Mouse (Mus musculus) embryonic facial prominence, embryonic 15.5 days (tissue): ENCODE data around the gene Cdh1. TPM values are rescaled to one million over a fixed set of nuclear protein-coding genes. Genes with fewer than 3 reads are reported as not detected.

Experiments used
- ATAC-seq: fragments of 200-750 bp; cut with Nextera tagmentation; 2 replicates; pipeline ENCODE4 v1.8.0; 2017; ENCODE audit warnings: low read depth, moderate TSS enrichment; ENCODE audit not compliant: insufficient number of reproducible peaks, low FRiP score, low TSS enrichment
- H3K27ac ChIP-seq: fragments of 300-500 bp; sonication (generic); replicated peaks from 2 replicates; pipeline ENCODE4 v1.5.1; 2015; ENCODE audit warnings: mild to moderate bottlenecking, inconsistent platforms
- H3K27me3 ChIP-seq: fragments of 300-500 bp; sonication (generic); 2 replicates; pipeline ENCODE4 v1.6.1; 2015; ENCODE audit warnings: inconsistent platforms
- H3K36me3 ChIP-seq: fragments of 300-500 bp; sonication (generic); 2 replicates; pipeline ENCODE4 v1.6.1; 2015; ENCODE audit warnings: mild to moderate bottlenecking, inconsistent platforms
- H3K4me1 ChIP-seq: fragments of 300-500 bp; sonication (generic); 2 replicates; pipeline ENCODE4 v1.6.1; 2015; ENCODE audit warnings: inconsistent platforms
- H3K4me2 ChIP-seq: fragments of 300-500 bp; sonication (generic); replicated peaks from 2 replicates; pipeline ENCODE4 v1.6.1; 2015; ENCODE audit warnings: mild to moderate bottlenecking, inconsistent platforms
- H3K4me3 ChIP-seq: fragments of 300-500 bp; sonication (generic); replicated peaks from 2 replicates; pipeline ENCODE4 v1.5.1; 2015; ENCODE audit warnings: mild to moderate bottlenecking, inconsistent platforms
- H3K9ac ChIP-seq: fragments of 300-500 bp; sonication (generic); 2 replicates; pipeline ENCODE4 v1.6.1; 2015; ENCODE audit warnings: inconsistent platforms
- H3K9me3 ChIP-seq: fragments of 300-500 bp; sonication (generic); replicated peaks from 2 replicates; pipeline ENCODE4 v1.6.1; 2016; ENCODE audit warnings: inconsistent platforms
- WGBS: fragments of 180-500 bp; shearing (Covaris S2); methylation state at CpG from one replicate; pipeline ENCODE4 v1.1.7; 2015; 5-methylcytosine and 5-hydroxymethylcytosine counted together
- polyA plus RNA-seq: library from polyadenylated mRNA; unstranded; fragments of >200 nt; fragmentation: Nextera tagmentation; extraction: Ambion mirVana; gene quantifications from 2 replicates; pipeline ENCODE4 v1.2.1, GENCODE M21; 2015

The Cdh1 gene
- polyA plus RNA-seq, 1 experiment from 2014 or later, result 72.0 TPM

- Histone ChIP-seq H3K27ac (no peak overlapping the region), H3K27me3 (no peaks in the 10 kb centered on the region), H3K4me2 (no peak overlapping the region), H3K4me1 (peaks cover 12% of the 10 kb centered on the region), H3K4me3 (no peak overlapping the region), H3K9ac (no peak overlapping the region), H3K9me3 (no peaks in the 10 kb centered on the region), H3K36me3 (no peaks in the 10 kb centered on the region)
- WGBS, result 45% methylated on average over 9 of the region's 9 CpGs
- no peak for ATAC-seq
These were observed 23.1 kb downstream of the Cdh1 start for GRCm38 (mm10) chr8:106626096-106626865.

DNA sequence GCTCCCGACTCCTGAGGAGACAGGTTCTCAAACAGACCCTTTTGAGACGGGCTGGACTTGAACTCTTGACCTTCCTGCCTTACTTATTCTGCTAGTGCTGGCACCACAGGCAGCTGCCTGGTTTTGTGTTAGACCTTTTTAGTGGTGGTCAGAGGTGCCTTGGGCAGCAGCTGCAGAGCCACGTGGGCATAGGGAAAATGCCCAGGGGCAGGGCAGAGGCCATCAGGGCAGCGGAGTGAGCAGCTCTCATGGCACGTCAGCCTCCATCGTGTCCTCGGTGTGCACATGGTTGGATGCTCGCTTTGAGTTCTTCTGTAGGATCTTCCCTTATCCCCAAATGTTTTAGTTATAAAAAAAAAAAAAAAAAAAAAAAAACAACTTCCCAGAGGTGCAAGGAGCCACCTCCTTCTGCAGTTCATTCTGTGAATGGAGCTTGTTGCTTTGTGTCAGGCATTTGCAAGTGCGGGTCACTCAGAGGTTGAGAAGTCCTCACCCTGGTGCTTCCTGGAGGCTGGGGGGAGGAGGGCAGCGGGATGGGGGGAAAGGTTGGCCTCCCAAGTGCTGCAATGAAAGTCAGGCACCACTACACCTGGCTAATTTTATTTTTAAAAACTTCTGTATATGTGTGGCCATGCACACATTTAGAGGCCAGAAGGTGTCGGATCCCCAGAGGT lies 25.3 kb downstream of the Cdh1 start:
- no peak overlapping the region for H3K4me3 ChIP-seq
- 80% methylated on average over 11 of the region's 11 CpGs for WGBS
- H3K4me2 ChIP-seq, result no peak overlapping the region
- no peaks in the 10 kb centered on the region for H3K36me3 ChIP-seq
- ATAC-seq, result no peak
- peaks cover 13% of the 10 kb centered on the region for H3K4me1 ChIP-seq
- H3K27ac ChIP-seq, result no peak overlapping the region
- H3K9ac ChIP-seq, result no peak overlapping the region
- H3K27me3 ChIP-seq, result no peaks in the 10 kb centered on the region
- no peaks in the 10 kb centered on the region for H3K9me3 ChIP-seq

DNA sequence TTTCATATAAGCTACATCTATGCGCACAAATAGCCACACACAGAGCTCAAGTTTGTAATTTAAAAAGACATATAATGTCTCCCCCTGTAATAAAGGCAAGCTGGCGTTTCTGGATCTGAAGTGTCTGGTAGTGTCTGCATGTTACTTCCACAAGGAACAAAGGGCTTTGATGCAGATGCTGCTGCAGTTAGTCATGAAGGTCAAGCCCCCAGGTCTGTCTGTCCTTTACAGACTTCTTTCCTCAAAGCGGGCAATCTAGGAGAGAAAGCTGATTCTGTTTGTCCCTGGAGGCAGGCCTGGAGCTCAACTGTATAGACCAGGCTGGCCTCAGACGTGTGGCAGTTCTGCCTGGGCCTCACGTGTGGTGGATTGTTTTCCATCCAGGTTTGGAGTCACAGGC lies 26.3 kb downstream of the Cdh1 start:
- no peaks in the 10 kb centered on the region for H3K27me3 ChIP-seq
- H3K36me3 ChIP-seq, result no peaks in the 10 kb centered on the region
- H3K27ac ChIP-seq, result peak overlapping the region; percentile 61; the same call in 1 of the 2 replicates
- peaks cover 13% of the 10 kb centered on the region for H3K4me1 ChIP-seq
- no peak overlapping the region for H3K4me2 ChIP-seq
- H3K4me3 ChIP-seq, result no peak overlapping the region
- H3K9ac ChIP-seq, result no peak overlapping the region
- no peak for ATAC-seq
- H3K9me3 ChIP-seq, result no peaks in the 10 kb centered on the region
- WGBS, result 22% methylated on average over 5 of the region's 5 CpGs

GRCm38 (mm10) chr8:106631904-106632303 lies 28.8 kb downstream of the Cdh1 start:
- Histone ChIP-seq H3K9ac (no peak overlapping the region), H3K27me3 (no peaks in the 10 kb centered on the region), H3K4me3 (no peak overlapping the region), H3K4me1 (peaks cover 21% of the 10 kb centered on the region), H3K27ac (no peak overlapping the region), H3K36me3 (no peaks in the 10 kb centered on the region), H3K9me3 (no peaks in the 10 kb centered on the region), H3K4me2 (no peak overlapping the region)
- no peak for ATAC-seq
- 55% methylated on average over 5 of the region's 5 CpGs for WGBS

- no peaks in the 10 kb centered on the region for H3K36me3 ChIP-seq
- H3K4me3 ChIP-seq, result no peak overlapping the region
- no peak overlapping the region for H3K27ac ChIP-seq
- no peak overlapping the region for H3K4me2 ChIP-seq
- 20% methylated on average over 8 of the region's 8 CpGs for WGBS
- H3K9ac ChIP-seq, result no peak overlapping the region
- no peaks in the 10 kb centered on the region for H3K27me3 ChIP-seq
- no peak for ATAC-seq
- H3K9me3 ChIP-seq, result no peaks in the 10 kb centered on the region
- peaks cover 21% of the 10 kb centered on the region for H3K4me1 ChIP-seq
These were observed 29.5 kb downstream of the Cdh1 start for GRCm38 (mm10) chr8:106632650-106633049.

DNA sequence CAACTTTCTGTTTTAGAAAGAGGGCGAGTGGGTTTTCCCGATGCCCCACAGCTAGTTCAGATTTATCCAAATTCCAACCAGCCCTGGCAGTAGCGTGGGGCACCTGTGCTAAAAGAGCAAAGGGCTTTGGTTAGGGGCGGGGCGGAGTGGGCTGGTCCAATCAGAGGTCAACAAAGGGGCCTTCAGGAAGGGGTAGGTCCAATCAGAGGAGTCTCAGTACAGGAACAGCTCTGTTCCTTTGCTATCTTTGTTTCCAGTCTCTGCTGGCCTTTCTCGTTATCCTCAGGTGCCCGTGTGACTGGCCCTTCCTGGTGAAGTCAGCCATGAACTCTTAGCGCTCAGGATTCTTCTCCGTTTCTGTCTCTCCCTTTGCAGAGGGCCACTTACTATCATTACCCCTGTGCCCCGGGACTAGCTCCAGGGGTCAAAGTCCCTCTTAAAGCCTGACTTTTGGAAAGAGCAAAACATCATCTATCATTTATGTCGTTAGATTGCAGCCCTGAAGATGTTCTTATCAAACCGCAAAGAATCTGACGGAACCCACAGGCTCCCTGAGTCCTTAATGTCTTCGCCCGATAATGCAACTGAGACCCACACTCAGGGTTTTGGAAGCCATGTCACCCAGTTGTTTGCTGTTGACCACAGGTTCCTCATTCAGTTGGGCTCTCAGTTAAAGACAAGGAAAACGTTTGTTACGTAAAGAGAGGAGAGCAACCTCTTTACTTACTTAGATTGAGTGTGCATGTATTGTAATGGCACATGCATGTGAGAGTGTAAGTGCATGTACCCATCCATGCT lies 30.4 kb downstream of the Cdh1 start:
- H3K9ac ChIP-seq, result no peak overlapping the region
- H3K27ac ChIP-seq, result no peak overlapping the region
- no peaks in the 10 kb centered on the region for H3K27me3 ChIP-seq
- ATAC-seq, result no peak
- H3K36me3 ChIP-seq, result no peaks in the 10 kb centered on the region
- H3K4me3 ChIP-seq, result no peak overlapping the region
- no peaks in the 10 kb centered on the region for H3K9me3 ChIP-seq
- peaks cover 21% of the 10 kb centered on the region for H3K4me1 ChIP-seq
- 74% methylated on average over 17 of the region's 17 CpGs for WGBS
- no peak overlapping the region for H3K4me2 ChIP-seq

DNA sequence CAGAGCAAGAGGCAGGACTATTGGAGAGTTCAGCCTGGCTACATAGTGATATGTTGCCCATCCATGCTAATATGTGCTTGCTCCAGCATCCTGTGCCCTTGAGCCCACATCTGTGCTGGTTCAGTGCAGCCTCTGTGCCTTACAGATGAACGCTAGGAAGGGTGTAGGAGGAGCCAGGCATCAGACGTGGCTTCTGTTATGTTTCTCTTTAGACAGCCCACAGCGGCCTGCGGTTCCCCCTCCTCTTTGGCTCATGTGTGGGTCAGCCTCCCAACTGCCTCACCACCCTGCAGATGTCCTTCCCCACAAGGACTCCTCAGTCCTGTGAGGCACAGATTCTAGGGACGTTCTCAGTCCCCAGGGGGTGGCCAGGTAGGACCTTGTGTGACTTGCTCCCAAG lies 32.1 kb downstream of the Cdh1 start:
- no peak overlapping the region for H3K9ac ChIP-seq
- H3K4me3 ChIP-seq, result no peak overlapping the region
- H3K27me3 ChIP-seq, result no peaks in the 10 kb centered on the region
- 24% methylated on average over 5 of the region's 5 CpGs for WGBS
- H3K4me1 ChIP-seq, result peaks cover 14% of the 10 kb centered on the region; the same call in 1 of the 2 replicates
- ATAC-seq, result no peak
- no peak overlapping the region for H3K4me2 ChIP-seq
- no peaks in the 10 kb centered on the region for H3K9me3 ChIP-seq
- no peak overlapping the region for H3K27ac ChIP-seq
- no peaks in the 10 kb centered on the region for H3K36me3 ChIP-seq

GRCm38 (mm10) chr8:106637446-106637845 lies 34.3 kb downstream of the Cdh1 start:
- H3K9ac ChIP-seq, result no peak overlapping the region
- 79% methylated on average over 4 of the region's 4 CpGs for WGBS
- no peaks in the 10 kb centered on the region for H3K9me3 ChIP-seq
- no peaks in the 10 kb centered on the region for H3K27me3 ChIP-seq
- no peak overlapping the region for H3K4me3 ChIP-seq
- no peaks in the 10 kb centered on the region for H3K36me3 ChIP-seq
- ATAC-seq, result no peak
- no peak overlapping the region; the same call in 1 of the 2 replicates for H3K27ac ChIP-seq
- no peak overlapping the region for H3K4me2 ChIP-seq
- H3K4me1 ChIP-seq, result peaks cover 20% of the 10 kb centered on the region

DNA sequence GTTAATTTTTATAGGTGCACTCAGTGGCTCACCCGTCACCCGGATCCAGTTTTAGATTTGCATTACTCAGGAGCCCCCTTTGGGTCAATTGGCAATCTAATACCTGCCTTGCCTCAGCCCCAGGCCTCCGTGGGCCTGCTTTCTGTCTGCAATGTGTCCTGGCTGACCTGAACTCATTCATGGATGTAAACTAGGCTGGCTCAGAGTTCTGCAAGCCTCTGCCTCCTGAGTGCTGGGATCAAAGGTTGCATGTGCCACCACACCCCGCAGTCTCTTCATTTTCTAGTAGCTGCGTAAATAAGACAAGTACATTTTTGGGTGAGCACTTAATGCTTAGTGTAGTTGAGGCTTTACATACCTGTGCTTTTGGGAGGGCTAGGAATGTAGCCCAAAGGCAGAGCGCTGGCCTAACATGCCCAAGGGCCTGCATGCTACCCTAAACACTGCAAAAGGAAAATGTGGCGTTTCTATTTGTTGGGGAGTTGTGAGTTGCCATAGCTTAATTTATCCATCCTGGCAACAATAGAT lies 35.7 kb downstream of the Cdh1 start:
- ATAC-seq, result no peak
- Histone ChIP-seq H3K9me3 (no peaks in the 10 kb centered on the region), H3K4me2 (no peak overlapping the region), H3K4me1 (peaks cover 17% of the 10 kb centered on the region), H3K9ac (no peak overlapping the region), H3K36me3 (no peaks in the 10 kb centered on the region), H3K4me3 (no peak overlapping the region), H3K27me3 (no peaks in the 10 kb centered on the region), H3K27ac (0 out of 2 replicates have a peak overlapping the region, but pooled peaks have one; percentile 23)
- 75% methylated on average over 7 of the region's 7 CpGs for WGBS

DNA sequence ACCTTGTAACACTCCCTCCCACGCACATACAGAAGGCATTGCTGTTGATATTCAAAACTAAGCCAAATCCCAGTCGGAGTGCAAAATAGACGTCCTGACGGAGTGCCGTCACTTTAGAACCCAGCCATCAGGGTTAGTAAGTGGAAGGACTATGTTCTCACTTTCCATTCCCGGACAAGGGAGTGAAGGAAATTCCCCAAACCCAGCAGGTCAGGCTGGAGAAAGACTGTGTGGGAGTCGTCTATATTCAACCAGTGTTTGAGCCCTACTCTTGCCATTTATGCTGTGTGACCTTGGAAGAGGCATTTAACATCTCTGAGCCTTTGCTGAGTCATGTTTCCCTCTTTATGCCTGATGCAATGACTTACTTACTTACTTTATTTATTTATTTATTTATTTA lies 37.1 kb downstream of the Cdh1 start:
- Histone ChIP-seq H3K9ac (no peak overlapping the region), H3K4me1 (peaks cover 18% of the 10 kb centered on the region), H3K9me3 (no peaks in the 10 kb centered on the region), H3K36me3 (no peaks in the 10 kb centered on the region), H3K4me2 (no peak overlapping the region), H3K4me3 (no peak overlapping the region), H3K27me3 (no peaks in the 10 kb centered on the region), H3K27ac (no peak overlapping the region)
- WGBS, result 79% methylated on average over 7 of the region's 7 CpGs
- no peak for ATAC-seq

DNA sequence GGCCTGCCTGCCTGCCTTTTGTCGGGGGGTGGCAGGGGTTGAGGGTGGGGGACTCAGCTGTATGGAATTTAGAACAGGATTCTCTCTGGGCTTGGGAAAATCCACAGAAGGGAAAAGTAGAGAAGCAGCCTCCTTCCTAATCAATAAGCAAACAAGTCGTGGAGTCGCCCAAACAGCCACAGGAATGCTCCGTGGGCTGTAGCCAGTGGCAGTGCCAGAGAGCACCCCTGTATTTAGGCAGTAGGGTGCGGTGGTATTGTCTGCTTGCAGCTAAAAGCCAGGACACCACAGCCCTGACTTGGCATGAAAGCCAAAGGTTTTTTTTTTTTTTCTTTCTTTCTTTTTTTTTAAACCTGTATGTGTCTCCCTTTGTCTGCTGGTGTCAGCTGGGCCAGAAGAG lies 37.8 kb downstream of the Cdh1 start:
- Histone ChIP-seq H3K4me3 (no peak overlapping the region), H3K4me2 (no peak overlapping the region), H3K27ac (no peak overlapping the region), H3K4me1 (peaks cover 13% of the 10 kb centered on the region), H3K9me3 (no peaks in the 10 kb centered on the region), H3K9ac (no peak overlapping the region), H3K36me3 (no peaks in the 10 kb centered on the region), H3K27me3 (no peaks in the 10 kb centered on the region)
- ATAC-seq, result no peak
- WGBS, result 56% methylated on average over 5 of the region's 5 CpGs
